Mouse (Mus musculus): ENCODE data around the gene Adipor1.

DNA sequence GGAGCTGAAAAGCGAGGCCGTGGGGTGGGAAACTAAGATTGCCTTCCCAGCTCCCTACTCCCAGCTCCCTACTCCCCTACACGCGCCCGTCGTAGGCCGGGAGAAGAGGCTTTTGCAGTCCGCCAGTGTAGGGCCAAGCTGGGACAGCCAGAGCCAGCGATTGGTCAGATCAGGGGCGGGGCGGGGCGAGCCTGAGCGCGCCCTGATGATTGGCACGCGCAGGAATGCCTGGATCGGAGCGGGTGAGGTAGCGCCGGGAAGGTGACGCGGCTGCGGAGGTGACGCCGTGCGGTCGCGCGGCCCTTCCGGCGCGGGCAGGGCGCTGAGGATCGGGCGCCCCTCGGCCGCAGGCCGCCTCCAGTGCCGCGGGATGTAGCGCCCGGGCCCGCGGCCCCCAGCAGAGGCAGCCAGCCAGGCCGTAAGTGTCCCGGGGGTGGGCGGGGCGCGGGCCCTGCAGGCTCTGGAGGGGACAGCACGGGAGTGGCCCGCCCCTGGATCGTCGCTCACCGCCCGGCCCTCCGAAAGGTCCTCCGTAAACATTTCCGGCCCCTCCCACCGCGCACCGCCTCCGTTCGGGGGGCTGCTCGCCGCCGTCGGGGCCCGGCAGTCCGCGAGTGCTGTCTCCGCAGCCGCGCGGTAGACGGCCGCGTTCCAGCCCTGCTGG lies at the start of gene Adipor1:
- no peak for TF ChIP-seq CTCF (IDR thresholded peaks at IDR 0.05; ENCODE audit: low read depth, low read length)
- TF ChIP-seq POLR2A (IDR thresholded peaks at IDR 0.05; ENCODE audit: extremely low read depth, insufficient read depth, low read length): peak; percentile 87

All from liver, adult 2 months (tissue).